Mouse (Mus musculus) thymus, adult 2 months (tissue): ENCODE data around the gene Hirip3. TPM values are rescaled to one million over a fixed set of nuclear protein-coding genes. Genes with fewer than 3 reads are reported as not detected.
A peak's percentile ranks its signal among the peaks of the same experiment; 100 is the strongest.

Source experiments
- DNase-seq: peaks from one replicate; pipeline ENCODE4 v3.0.0; 2021
- H3K27ac ChIP-seq: fragments of 200-500 bp; 2 replicates; pipeline ENCODE4 v1.5.1; 2012; ENCODE audit warnings: low read length, control low read depth; ENCODE audit not compliant: control insufficient read depth, insufficient read depth
- H3K27me3 ChIP-seq: fragments of 200-500 bp; 2 replicates; pipeline ENCODE4 v1.6.1; 2012; ENCODE audit warnings: mild to moderate bottlenecking, low read length, moderate library complexity, mixed read lengths; ENCODE audit not compliant: control insufficient read depth, insufficient read depth
- H3K36me3 ChIP-seq: fragments of 200-500 bp; 2 replicates; pipeline ENCODE4 v1.6.1; 2012; ENCODE audit warnings: mild to moderate bottlenecking, low read length, moderate library complexity; ENCODE audit not compliant: control insufficient read depth, insufficient read depth
- H3K4me1 ChIP-seq: fragments of 200-500 bp; replicated peaks from 2 replicates; pipeline ENCODE4 v1.6.1; 2012; ENCODE audit warnings: low read length; ENCODE audit not compliant: control insufficient read depth, insufficient read depth
- H3K4me3 ChIP-seq: fragments of 200-500 bp; 2 replicates; pipeline ENCODE4 v1.5.1; 2012; ENCODE audit warnings: mild to moderate bottlenecking, low read length, control low read depth, moderate library complexity; ENCODE audit not compliant: control insufficient read depth, insufficient read depth
- CTCF ChIP-seq: fragments of 200-500 bp; IDR thresholded peaks from 2 replicates; pipeline ENCODE4 v1.5.1; 2012; ENCODE audit warnings: mild to moderate bottlenecking, control low read depth, low read length, moderate library complexity, borderline replicate concordance; ENCODE audit not compliant: control insufficient read depth, poor library complexity, insufficient read depth; ENCODE audit errors: extremely low read depth
- POLR2A ChIP-seq: fragments of 200-500 bp; IDR thresholded peaks from 2 replicates; pipeline ENCODE4 v1.6.1; 2012; ENCODE audit warnings: mild to moderate bottlenecking, low read length, control low read depth, moderate library complexity; ENCODE audit not compliant: control insufficient read depth, poor library complexity, insufficient read depth; ENCODE audit errors: extremely low read depth
- WGBS: fragments of 180-500 bp; shearing (Covaris S2); methylation state at CpG from one replicate; pipeline ENCODE4 v1.1.7; 2018; 5-methylcytosine and 5-hydroxymethylcytosine counted together
- polyA plus RNA-seq: library from polyadenylated mRNA; depleted of rRNA; stranded (reverse); fragments of >200 nt; gene quantifications from 2 replicates; pipeline ENCODE4 v1.2.3, GENCODE M21; 2012

The Hirip3 gene
- polyA plus RNA-seq, 1 experiment: 18.7 TPM

DNA sequence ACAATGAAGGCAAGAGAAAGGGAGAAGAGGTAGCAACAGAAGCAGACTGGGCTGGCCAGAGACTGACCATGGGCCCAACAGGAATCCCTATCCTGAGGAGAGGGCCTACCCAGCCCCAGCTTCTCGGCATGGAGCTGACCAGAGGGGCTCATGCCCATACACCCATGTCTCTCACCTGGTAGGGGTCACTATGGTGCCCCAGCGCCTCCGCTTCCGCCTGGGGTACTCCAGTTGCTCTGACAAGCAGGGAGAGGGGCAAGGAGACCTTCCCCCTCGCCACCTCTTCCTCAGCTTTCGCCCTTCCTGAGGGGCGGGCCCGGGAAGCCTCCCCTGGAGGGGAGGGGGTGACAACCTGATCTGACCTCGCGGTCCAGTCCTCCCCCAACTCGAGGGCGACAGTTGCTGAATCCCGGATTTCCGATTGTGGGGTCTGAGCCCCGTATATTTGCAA, 22.0 kb downstream of the Hirip3 start:
- peak overlapping the region; percentile 93 for H3K4me3 ChIP-seq
- TF ChIP-seq POLR2A (no peak), CTCF (no peak)
- H3K4me1 ChIP-seq: peaks cover 28% of the 10 kb centered on the region
- WGBS: under 1% methylated on average over 15 of the region's 15 CpGs
- H3K27me3 ChIP-seq: no peaks in the 10 kb centered on the region
- peaks cover 17% of the 10 kb centered on the region for H3K36me3 ChIP-seq
- DNase-seq: peak; percentile 47
- H3K27ac ChIP-seq: no peak overlapping the region

DNA sequence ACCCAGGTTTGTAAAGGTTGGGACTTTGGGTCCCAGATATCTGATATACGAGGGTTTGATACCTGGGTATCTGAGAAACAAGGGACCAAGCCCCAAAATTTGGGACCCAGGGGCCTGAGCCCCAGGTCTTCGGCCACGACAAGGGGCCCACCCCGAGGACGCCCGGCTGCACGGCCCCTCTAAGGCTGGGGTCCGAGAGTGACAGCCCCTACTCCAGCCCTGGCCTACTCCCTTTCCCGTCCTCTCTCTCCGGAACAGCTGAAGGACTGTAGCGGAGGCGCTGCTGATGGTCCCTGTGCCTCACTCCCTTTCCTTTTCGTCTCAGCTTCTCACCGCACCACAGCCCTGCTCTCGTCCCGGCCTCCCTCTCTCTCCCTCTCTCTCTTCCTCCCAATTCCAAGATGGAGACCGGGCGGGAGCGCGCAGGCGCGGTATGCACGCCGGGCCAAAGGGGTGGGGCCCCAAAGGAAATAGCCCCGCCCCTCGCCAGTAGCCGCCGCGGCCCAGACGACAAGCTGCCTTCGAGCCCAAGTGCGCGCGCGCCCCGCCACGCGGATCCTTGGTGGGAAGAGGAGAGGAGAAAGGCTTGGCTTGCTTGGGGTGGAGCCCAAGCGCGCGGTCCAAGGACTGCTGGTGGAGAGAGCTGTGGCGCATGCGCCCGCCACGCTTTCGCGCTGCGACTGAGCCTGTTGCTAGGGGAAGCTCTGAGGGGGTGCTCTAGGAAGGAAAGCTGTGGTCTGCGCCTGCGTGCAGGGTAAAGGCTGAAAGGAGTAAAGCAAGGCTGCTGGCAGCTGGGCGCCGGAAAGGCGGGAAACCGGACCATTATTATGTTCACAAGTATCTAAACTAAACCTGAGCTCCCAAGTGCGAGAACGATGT, 22.8 kb downstream of the Hirip3 start, which contains the start of gene Taok2:
TSS of gene Taok2 (minus strand) at position 418 of the 879 bp plus-strand sequence.
- peak; percentile 93 for DNase-seq
- H3K36me3 ChIP-seq: peaks cover 10% of the 10 kb centered on the region

DNA sequence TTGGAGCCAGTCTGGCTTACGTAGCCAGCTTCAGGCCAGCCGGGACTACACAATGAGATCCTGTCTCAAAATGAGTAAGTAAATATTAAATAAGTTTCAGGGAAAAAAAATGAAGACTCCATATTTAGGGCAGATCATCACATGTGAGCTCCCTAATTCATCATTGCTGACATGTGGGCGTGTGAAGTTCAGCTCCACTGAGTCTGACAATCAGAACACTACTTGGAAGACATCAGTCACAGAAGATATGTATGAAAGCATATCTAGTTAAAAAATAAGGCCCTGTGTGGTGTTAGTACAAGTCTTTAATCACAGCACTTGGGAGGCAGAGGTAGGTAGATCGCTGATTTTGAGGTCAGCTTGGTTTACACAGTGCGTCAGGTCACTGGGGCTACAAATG, 25.5 kb downstream of the Hirip3 start:
- Histone ChIP-seq H3K27ac (no peak overlapping the region), H3K27me3 (no peaks in the 10 kb centered on the region), H3K4me3 (no peak overlapping the region), H3K36me3 (no peaks in the 10 kb centered on the region), H3K4me1 (peaks cover 16% of the 10 kb centered on the region)
- no peak for DNase-seq
- TF ChIP-seq POLR2A (no peak), CTCF (no peak)
- WGBS: 91% methylated on average over 5 of the region's 5 CpGs

More for the DNA sequence above, 22.8 kb downstream of the Hirip3 start, which contains the start of gene Taok2:
- Histone ChIP-seq H3K27ac (peak within 1 kb of the TSS; percentile 57), H3K4me3 (peak within 1 kb of the TSS; percentile 93), H3K4me1 (peaks cover 28% of the 10 kb centered on the region), H3K27me3 (no peaks in the 10 kb centered on the region)
- WGBS: under 1% methylated on average over 56 of the region's 56 CpGs
- TF ChIP-seq POLR2A (peak; percentile 63), CTCF (0 out of 2 replicates have a peak, but pooled peaks have one; percentile 66)

DNA sequence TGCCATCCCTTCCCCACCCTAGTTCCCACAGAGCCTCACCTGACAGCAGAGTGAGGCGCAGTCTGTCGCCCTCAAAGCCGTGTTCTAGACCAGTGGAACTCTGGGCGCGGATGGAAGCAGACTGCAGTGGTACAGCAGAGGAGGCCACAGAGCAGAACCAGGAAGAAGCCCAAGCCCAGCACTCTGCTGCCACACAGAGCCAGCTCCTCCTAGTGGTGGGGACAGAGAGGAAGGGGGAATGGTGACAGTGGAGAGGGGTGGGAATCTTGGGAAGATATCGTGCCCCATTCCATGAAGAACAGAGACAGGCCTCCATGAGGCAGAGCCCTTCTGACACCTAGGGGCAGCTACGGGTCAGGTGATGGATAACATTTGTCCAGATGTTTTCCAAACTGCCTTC, 27.1 kb downstream of the Hirip3 start:
- H3K36me3 ChIP-seq: no peaks in the 10 kb centered on the region
- H3K4me1 ChIP-seq: peaks cover 6% of the 10 kb centered on the region; the same call in 1 of the 2 replicates
- no peaks in the 10 kb centered on the region for H3K27me3 ChIP-seq
- TF ChIP-seq CTCF: peak; percentile 61; the same call in 1 of the 2 replicates
- TF ChIP-seq POLR2A: no peak
- 70% methylated on average over 7 of the region's 7 CpGs for WGBS
- DNase-seq: peak; percentile 39
- no peak overlapping the region for H3K4me3 ChIP-seq
- H3K27ac ChIP-seq: no peak overlapping the region

DNA sequence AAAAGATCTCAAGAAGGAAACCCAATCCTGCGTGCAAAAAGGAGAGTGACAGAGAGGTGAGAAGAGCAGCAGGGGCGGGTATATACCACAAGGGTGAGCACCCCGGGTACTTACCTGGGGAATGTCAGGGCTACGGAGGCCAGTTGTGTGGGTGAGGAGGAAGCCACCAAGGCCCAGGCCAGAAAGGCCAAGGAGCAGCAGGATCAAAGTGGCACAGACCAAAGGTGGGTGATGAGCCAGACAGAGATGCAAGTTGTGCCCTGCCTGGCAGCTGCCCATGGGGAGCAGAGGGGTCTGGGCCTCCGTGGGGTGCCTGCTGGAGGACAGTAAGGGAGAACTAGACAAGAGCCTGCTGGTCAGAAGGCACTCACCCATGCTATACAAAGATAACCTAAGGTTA, 35.1 kb downstream of the Hirip3 start:
- peaks cover 14% of the 10 kb centered on the region for H3K4me1 ChIP-seq
- DNase-seq: no peak
- H3K27me3 ChIP-seq: no peaks in the 10 kb centered on the region
- 80% methylated on average over 5 of the region's 5 CpGs for WGBS
- H3K36me3 ChIP-seq: no peaks in the 10 kb centered on the region
- no peak overlapping the region for H3K4me3 ChIP-seq
- peak overlapping the region; percentile 28; the same call in 1 of the 2 replicates for H3K27ac ChIP-seq
- no peak for TF ChIP-seq POLR2A
- TF ChIP-seq CTCF: no peak

DNA sequence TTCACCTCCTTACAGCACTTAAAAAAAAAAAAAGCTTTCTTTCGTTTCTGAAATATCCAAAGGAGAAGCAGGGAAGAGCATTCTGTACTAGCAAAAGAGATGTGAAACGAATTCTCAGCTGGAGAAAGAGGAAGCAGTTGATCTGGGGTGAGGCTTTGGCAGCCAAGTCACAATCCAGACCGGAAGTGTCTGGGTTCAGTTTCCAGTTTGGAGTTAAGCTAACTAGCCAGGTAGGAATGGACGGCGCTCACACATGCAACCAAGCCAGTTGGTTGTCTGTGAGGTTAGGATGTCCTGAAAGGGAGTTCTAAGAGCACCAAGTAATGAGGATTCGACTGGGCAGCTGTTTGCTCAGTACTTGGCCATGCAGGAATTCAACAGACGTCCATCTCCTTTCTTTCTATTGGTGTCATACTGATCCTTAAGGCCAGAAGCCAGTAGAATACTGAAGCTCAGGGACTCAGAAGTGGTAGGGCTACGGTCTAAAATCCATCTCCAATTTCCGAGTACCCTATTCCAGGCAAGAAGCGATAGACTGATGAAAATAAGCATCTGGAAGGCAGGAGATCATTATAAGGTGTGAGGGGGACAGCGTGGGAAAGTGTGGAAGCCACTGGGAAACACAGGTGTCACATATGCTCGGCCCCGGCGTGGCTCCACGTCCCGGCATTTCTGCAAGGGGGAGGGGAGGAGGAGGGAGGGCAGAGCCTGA, 35.8 kb downstream of the Hirip3 start:
- Histone ChIP-seq H3K27me3 (no peaks in the 10 kb centered on the region), H3K4me3 (peak overlapping the region; percentile 78), H3K36me3 (no peaks in the 10 kb centered on the region), H3K27ac (peak overlapping the region; percentile 8; the same call in 1 of the 2 replicates), H3K4me1 (peaks cover 14% of the 10 kb centered on the region)
- no peak for DNase-seq
- no peak for TF ChIP-seq POLR2A
- no peak for TF ChIP-seq CTCF
- WGBS: 3% methylated on average over 16 of the region's 16 CpGs
